Mouse (Mus musculus): ENCODE results near the gene Igsf23. TPM values are rescaled to one million over a fixed set of nuclear protein-coding genes. Genes with fewer than 3 reads are reported as not detected.
"Not testable (repeated sequence)": the region's sequence is repeated elsewhere in the genome, so short reads cannot be mapped to it uniquely, and the experiment has no call there.

Gene Igsf23
- total RNA-seq, 1 experiment from 2014 or later, result not detected

DNA sequence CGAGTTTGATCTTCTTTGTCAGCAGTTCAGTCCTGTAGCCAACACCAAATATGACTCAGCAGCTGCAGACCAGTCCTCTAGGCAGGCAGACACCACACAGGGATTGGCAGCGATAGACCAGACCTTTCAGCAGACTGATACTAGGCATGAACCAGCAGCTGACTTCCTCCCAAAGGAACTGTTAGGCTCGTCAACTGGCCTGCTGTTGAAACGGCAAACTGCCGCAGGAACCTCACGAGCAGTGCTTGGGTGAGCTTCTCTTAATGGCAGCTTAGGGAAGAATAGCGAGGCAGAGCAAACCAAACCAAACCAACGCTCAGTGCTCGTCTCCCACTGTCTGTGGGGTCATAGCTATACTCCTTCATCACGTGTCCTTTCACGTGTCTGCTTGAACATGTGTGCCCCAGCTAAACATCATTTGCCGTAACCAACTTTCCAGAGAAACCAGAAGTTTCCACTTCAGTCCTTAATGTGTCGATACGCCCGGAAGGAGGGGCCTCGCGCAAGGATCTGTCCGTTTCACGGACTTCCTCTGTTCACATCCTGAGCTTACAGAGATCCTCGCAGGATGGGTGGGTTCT is 15.3 kb downstream of the Igsf23 start:
- DNase-seq, result no peak

DNA sequence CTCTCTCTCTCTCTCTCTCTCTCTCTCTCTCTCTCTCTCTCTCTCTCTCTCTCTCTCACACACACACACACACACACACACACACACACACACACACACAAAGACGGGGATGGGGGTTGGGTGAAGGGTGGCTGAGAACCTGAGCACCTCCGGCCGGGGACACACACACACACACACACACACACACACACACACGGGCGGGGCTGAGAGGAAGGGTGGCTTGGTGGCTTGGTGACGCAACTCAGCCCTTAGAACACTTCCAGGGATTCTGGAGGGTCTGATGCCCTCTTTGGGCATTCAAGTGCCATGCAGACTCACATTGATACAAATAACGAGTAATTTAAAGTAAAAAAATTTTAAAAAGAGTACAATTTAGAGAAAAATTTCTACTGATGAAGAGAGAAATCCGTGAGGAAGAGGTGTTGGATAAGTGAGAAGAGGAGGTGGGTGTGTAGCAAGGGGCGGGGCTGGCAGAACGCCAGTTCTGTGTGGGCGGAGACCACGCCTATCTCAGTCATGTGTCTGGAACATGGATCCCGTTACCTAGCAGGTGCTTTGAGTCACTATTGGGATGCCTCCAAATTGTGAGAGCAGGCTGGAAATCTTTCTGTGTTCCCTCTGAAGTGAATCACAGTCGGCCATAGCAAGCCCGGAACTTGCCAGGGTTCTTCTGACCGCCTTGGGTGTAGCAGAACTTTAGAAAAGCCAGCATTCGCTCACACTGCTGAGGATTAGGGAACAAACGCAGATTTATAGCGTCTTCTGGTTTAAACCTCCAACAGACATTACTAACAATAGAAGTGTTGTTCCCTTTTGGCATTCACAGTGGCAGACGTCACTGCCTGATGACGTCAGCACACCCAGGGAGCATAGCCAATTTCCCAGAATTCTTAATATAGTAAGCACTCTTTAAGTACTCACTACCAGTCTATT is 17.4 kb downstream of the Igsf23 start:
- DNase-seq, result peak; percentile 63

DNA sequence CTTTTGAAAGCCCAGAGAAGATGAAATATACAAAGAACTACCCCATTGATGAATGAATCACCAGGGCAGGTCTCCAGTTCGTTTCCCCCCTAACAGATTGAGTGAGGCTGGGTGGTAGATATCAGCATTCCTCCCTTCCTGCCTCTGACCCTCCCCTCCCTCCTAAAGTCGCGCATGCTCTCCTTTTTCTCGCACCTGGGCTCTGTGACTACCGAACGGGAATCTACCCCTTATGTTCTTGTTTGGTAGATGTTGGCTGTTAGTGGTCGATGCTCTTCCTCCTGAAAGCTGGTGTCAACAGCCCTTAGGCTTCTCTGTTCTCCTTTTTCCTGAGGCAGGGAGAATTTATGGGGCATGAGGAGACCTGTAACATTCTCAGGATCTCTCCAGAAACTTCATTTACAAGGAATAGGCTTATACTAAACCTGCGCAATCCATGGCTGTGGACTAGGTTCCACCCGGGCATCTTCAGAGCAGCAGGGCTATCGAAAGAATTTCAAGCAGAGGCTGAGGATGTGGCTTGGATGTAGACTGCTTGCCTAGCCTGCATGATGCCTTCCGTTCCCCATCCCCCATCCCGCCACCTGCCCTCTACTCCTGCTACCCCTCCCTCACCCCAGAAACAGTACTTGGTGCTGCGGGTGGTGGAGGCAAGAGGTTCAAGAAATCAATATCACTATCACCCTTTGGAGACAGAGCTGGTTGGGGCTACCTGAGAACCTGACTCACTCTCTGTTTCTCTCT is 18.3 kb downstream of the Igsf23 start:
- DNase-seq, result no peak

DNA sequence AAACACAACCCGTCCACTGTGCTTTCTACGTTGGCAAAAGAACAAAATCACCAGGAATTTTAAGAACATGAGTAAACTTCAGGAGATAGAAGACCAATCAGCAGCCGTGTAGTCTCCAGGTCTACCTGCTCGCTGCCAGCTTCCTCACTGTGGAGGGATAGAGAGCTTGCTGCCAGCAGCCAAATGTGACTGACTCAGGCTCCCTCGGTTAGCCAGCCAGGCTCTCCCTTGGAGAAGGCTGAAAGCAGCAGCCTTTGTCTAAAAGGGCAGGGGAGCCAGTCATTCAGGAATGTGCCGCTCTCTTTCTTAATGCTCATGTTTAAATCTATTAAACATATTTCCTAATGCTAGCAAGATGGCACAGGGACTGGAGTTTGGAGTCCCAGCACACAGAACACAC is 20.1 kb downstream of the Igsf23 start:
- DNase-seq, result not testable (repeated sequence)

DNA sequence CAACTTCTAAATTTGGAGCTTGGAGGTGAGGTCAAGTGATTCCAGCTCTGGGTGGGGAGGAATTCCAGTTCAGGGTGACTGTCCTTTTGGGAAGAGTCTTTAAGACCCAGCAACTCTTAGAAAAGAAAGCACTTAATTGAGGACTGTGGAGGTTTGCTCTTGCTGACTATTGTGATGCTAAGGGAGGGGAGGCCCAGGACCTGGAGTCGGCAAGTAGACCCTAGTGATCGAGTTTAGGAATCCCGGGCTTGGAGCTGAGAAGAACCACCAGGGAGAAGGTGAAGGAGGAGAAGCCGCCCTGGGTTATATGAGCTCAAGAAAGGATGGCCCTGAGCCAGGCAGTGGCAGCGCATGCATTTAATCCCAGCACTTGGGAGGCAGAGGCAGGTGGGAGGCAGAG is 22.1 kb downstream of the Igsf23 start:
- DNase-seq, result no peak

DNA sequence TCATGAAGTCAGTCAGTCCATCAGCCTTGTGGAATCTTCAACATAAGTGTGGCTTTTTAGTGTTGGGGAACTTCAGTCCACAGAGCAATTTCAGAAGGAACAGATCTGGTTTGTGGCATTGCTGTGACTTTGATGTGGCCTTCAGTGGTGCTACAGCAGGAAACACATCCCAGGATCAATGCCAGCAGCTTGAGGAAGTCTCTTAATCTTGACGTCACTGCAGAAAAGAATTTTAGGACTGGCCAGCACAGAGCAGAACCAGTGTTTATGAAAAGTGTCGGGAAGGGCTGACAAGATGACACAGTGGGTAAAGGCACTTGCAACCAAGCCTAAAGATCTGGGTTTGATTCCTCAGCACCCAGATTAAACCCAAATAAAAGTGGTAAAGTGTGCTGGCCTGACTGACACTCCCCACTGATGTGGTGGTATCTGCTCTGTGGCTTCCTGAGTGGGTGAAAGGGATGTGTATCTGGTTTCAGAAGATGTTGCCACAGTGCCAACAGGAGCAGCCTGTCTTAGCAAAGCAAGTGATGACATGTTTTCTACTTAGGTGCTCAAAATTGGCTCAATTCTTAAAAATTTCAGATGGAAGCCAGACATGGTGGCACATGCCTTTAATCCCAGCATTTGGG is 23.6 kb downstream of the Igsf23 start:
- no peak for DNase-seq

DNA sequence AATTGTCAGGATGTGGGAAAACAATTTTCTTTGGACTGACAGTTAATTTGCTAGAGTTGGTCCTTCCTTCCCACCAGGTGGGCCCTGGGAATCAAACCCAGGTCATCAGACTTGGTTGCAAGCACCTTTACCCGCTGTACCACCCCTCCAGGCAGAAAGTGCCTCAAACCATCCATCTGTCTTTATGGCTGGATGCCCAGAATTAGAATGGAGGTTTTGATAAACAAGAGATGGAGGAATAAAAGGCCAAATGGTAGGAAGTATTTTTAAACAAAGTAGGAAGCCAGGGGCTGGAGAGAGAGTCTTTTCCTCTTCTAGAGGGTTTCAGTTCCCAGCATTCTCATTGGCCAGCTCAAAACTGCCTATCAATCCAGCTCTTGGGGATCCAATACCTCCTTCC is 25.2 kb downstream of the Igsf23 start:
- DNase-seq, result no peak

DNA sequence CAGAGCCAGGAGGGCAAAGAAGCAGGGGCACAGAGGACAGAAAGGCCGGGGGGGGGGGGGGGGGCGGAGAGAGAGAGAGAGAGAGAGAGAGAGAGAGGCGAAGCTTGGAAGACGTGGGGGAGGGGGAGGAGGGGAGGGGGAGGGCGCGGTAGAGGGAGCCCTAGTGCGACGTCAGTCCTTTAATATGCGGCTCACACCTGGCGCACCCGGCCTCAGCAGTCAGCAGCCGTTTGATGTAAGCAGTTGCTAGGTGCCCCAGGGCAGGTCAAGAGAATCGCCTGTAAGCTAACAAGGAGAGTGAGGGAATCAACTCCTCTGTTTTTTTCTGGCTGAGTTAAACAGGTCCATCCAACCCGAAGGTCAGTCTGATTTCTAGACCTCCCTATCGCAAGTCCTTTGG is 26.8 kb downstream of the Igsf23 start:
- DNase-seq, result no peak

DNA sequence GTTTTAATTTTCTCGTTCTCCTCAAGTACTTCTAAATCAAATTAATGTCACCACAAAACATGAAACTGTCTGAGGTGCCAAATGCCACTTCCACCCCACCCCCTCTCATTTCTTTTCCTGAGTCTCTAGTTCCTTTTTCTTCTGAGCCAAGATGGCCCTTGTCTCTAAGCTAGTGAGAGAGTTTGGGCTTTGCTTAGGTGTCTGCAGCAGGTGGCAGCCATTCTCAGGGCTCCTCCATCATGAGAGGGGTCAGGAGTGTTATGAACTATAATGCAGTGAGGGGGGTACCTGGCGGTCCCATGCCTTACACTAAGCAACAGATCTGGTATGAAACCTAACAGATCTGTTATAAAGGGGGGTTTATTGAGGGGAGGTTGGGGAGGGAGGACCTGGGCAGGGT is 27.2 kb downstream of the Igsf23 start:
- no peak for DNase-seq

DNA sequence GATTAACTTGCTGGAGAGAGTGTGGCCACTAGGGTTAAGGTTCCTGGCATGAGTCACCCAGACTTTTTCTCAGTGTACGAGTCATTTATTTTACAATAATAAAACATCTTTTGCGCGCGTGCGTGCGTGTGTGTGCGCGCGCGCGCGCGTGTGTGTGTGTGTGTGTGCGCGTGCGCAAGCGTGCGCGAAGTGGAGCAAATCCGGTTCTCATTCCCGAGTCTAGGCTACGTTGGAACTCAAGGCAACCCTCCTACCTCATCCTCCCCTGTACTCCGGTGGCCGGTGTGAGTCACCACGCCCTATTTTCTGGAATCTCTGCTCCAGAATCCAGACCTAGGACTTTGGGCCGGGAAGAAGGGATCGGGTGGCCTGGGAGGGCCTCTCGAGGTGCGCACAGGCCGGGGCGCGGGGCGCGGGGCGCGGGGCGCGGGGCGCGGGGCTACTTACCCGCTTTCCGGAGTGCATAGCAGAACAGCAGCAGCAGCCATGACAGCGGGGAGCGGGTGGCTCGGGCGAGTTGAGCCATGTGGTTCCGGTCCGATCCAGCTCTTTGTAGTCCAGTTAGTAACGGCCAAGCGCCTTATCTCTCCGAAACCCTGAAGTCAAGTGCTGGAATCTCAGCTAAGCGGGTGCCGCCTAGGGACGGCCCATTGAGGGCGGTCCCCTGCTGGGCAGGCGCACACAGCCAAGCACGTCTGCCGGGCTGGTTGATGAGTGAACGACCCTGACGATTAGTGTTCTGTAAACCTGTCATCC is 29.9 kb downstream of the Igsf23 start, which contains the start of gene Pvr:
Gene Pvr (minus strand): TSS at position 655 of the 756 bp plus-strand sequence.
- DNase-seq, result peak; percentile 82

DNA sequence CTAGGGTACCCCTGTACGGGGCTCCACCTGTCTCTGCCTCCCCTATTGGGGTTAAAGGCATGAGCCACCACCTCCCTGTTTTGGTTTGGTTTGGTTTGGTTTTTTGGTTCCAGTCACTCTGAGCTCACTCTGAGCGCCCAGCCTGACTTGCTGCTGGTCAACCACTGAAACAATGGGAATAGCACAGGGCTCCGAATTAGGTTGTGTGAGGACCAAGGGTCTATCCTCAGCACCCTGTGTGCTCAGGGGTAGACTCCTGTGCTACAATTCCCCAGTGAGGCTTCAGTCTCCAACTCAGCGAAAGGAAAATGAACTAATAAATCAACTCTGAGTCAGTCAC is 30.4 kb downstream of the Igsf23 start:
- no peak for DNase-seq

DNA sequence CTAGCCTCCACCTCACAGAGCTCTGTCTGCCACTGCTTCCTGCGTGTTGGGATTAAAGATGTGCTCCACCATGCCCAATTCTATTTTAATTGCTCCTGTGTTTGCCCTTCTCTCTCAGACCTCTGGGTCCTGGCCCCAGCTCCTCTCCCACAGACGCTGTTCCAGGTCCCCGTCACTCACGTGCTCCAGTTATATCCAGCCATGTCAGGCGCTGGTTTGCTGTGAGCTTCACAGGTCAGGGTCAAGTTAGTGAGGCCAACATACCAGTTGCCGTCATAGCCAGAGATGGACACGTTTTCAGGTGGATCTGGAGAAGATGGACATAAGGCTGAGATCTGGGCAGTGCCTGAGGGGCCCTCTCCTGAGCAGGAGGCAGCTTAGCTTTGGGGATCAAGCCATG is 36.0 kb downstream of the Igsf23 start:
- DNase-seq, result no peak

DNA sequence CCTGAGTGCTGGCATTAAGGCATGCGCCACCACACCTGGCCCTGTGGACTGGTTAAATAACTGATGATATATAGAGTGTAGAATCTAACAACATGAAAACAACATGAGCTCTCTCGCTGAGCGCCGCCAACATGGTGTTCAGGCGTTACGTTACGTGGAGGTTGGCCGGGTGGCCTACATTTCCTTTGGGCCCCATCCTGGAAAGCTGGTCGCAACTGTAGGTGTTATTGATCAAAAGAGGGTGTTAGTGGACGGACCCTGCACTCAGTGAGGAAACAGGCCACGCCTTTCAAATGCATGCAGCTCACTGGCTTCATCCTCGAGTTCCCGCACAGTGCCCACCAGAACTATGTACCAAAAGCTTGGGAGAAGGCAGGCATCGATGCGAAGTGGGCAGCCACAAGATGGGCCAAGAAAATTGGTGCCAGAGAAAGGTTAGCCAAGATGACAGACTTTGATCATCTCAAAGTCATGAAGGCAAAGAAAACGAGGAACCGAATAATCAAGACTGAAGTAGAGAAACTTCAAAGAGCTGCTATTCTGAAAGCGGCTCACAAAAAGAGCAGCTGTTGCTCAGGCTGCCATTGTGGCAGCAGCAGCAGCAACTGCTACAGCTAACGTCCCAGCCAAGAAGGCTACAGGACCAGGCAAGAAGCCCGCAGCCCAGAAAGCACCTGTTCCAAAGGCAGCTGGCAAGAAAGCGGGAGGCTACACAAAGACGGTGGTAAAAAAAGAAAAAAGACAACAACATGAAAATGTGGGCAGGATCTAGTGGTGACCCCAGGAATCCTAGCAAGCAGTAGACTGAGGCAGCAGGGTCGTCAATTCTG is 38.6 kb downstream of the Igsf23 start:
- no peak for DNase-seq

DNA sequence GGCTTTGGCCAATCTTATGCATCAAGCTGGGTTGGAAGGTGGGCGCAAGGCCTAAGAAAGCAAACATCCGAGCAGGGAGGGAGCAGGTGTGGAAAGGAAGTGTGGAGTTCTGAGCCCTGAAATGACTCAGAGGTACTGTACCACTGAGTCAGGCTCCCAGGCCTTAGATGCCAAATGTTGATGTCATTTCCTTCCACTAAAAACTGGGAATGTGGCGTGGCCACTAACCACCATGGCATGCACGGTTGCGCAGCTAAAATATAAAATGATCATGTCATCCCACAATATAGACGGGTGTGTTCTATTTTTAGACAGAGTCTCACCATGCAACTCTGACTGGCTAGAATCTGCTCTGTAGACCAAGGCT is 39.3 kb downstream of the Igsf23 start:
- DNase-seq, result no peak

DNA sequence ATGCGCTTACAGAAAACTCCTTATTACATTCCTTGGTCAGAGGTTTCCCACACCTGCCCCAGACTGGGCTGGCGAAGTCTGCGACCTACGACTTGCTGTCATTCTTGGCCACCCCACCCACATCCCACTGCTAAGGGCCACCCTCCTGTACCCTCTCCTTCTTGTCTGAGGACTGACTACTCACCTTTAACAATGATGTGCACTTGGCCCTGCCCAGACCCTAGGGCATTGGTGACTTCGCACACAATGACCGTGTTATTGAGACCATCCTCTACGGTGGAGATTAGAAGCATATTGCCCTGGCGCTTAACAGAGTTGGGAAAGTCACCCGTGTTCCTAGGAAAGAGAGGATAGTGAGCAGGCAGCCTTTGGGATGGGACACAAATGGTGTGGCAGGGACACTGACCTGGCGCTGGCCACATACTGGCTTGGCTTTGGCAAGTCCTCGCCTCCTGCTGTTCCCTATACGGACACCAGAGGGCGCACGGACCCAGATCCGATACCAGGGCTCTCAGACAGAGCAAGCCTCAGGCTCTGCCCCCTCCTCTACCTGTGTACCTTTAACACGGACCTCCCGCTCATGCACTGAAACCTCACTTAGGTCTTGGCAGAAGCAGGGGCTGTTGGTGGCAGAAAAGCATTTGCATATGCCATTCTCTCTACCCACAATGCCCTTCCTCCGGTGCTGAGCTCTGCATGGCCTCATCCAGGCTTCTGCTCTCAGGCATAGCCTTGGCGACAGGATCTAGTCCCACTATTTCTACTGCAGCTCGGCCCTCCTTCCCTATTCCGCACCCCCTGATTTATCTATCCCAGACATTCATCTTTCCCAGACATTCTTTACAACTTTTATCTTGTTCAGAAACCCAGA is 39.9 kb downstream of the Igsf23 start:
- DNase-seq, result peak; percentile 83

DNA sequence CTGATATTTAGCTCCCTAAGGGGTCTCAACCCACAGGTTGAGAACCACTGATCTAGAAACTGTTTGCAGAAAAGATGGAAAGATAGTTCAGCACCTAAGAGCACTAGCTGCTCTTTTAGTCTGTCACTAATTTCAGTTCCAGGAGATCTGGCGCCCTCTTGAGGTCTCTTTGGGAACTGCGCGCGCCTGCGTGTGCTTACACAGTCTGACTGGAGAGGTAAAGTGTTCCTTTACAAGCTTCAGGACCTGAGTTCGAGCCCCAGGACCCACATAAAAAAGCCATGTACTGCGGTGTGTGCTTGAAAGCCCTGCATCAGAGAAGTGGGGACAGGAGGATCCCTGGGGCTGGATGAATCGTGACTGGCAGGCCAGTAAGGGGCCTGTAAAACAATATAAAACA is 60.7 kb downstream of the Igsf23 start:
- peak; percentile 59 for DNase-seq

DNA sequence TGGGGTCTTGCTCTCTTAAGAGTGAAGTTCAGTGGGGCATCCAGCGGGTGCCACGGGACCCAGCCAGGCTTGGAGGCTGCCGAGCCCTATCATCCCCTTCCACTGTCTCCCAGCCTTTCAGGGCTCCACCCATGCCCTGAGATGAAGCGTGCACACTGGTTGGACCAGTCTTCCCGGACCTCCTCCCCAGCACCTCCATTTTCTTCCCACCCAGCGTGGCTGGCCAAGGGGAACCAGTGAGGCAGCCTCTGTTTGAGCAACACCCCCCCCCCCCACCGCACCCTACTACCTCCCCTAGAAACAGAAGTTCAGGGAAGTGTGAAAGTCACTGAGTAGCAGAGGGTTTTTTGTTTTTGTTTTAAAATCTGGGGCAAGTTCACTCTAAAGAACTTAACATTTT is 62.7 kb downstream of the Igsf23 start, which contains the start of gene Ceacam19:
Gene Ceacam19 (minus strand): TSS at position 117 of the 400 bp plus-strand sequence.
- DNase-seq, result no peak

Measured in adrenal gland, postnatal 25 days (tissue).